Mouse (Mus musculus): ENCODE results near the gene Rilpl1.

GRCm38 (mm10) chr5:124481714-124482113 is 49.5 kb downstream of the Rilpl1 start:
- TF ChIP-seq CTCF (IDR thresholded peaks at IDR 0.05; ENCODE audit: low read depth) (no peak), EP300 (optimal IDR thresholded peaks at IDR 0.05) (no peak)

All from stomach, postnatal 0 days (tissue).